Mouse (Mus musculus): ENCODE results near the gene Prkcq.

Prkcq gene

GRCm38 (mm10) chr2:11187166-11187565 is 15.3 kb downstream of the Prkcq start:
- DNase-seq: no peak

- DNase-seq: no peak
Observed at GRCm38 (mm10) chr2:11188279-11188678, 16.4 kb downstream of the Prkcq start.

GRCm38 (mm10) chr2:11189150-11189767 is 17.4 kb downstream of the Prkcq start:
- DNase-seq: no peak

- no peak for DNase-seq
Observed at GRCm38 (mm10) chr2:11192281-11193098, 20.6 kb downstream of the Prkcq start.

GRCm38 (mm10) chr2:11193099-11193618 is 21.3 kb downstream of the Prkcq start:
- DNase-seq: no peak

- DNase-seq: no peak
Observed at GRCm38 (mm10) chr2:11194732-11195340, 22.9 kb downstream of the Prkcq start.

GRCm38 (mm10) chr2:11196071-11196470 is 24.2 kb downstream of the Prkcq start:
- DNase-seq: no peak

- DNase-seq: no peak
Observed at GRCm38 (mm10) chr2:11196952-11197559, 25.1 kb downstream of the Prkcq start.

GRCm38 (mm10) chr2:11199624-11200023 is 27.7 kb downstream of the Prkcq start:
- no peak for DNase-seq

- DNase-seq: no peak
Observed at GRCm38 (mm10) chr2:11202841-11203240, 30.9 kb downstream of the Prkcq start.

GRCm38 (mm10) chr2:11203261-11203660 is 31.4 kb downstream of the Prkcq start:
- no peak for DNase-seq

- no peak for DNase-seq
Observed at GRCm38 (mm10) chr2:11204232-11204631, 32.3 kb downstream of the Prkcq start.

- no peak for DNase-seq
Observed at GRCm38 (mm10) chr2:11204961-11205360, 33.1 kb downstream of the Prkcq start.

GRCm38 (mm10) chr2:11205720-11206119 is 33.8 kb downstream of the Prkcq start:
- DNase-seq: no peak

GRCm38 (mm10) chr2:11208263-11208662 is 36.4 kb downstream of the Prkcq start:
- no peak for DNase-seq

- no peak for DNase-seq
Observed at GRCm38 (mm10) chr2:11209335-11209734, 37.4 kb downstream of the Prkcq start.

- DNase-seq: no peak
Observed at GRCm38 (mm10) chr2:11210241-11210916, 38.5 kb downstream of the Prkcq start.

- no peak for DNase-seq
Observed at GRCm38 (mm10) chr2:11211961-11212562, 40.2 kb downstream of the Prkcq start.

GRCm38 (mm10) chr2:11216421-11216820 is 44.5 kb downstream of the Prkcq start:
- no peak for DNase-seq

- no peak for DNase-seq
Observed at GRCm38 (mm10) chr2:11216847-11217246, 44.9 kb downstream of the Prkcq start.

- DNase-seq: no peak
Observed at GRCm38 (mm10) chr2:11218122-11218521, 46.2 kb downstream of the Prkcq start.

GRCm38 (mm10) chr2:11219262-11219661 is 47.4 kb downstream of the Prkcq start:
- DNase-seq: no peak
